Mouse (Mus musculus): ENCODE results near the gene Vmn1r62. TPM values are rescaled to one million over a fixed set of nuclear protein-coding genes. Genes with fewer than 3 reads are reported as not detected.
"Not testable (repeated sequence)": the region's sequence is repeated elsewhere in the genome, so short reads cannot be mapped to it uniquely, and the experiment has no call there.

Gene Vmn1r62
- polyA plus RNA-seq (2012; rRNA removed): not detected in 2 replicates

DNA sequence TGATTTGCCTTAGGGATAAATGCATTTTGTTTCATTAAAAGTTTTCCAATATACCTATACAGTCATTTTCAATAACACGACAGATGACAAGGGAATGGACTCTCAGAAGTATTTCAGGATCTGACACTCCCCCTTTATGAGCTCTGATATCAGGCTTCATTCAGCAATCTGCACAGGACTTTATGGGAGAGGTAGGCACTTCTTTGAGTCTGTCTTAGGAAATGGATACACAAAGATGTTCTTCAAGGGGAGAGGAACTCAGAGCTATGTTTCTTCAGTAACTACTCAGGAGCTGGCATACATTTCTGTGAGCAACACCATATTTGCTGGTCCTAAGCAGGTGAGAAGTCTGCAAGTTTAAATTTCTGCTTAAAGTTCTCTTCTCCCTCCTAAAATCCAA, at the start of gene Vmn1r62:
Gene Vmn1r62, plus strand, starts transcription at position 301 of the 400 bp plus-strand sequence.
- not testable (repeated sequence) for H3K27ac ChIP-seq (ENCODE audit: insufficient read depth, low read depth, low read length); H3K27me3 ChIP-seq (replicated peaks; ENCODE audit: control insufficient read depth, insufficient read depth, low read length); H3K36me3 ChIP-seq (ENCODE audit: control insufficient read depth, insufficient read depth, low read length); H3K4me3 ChIP-seq (ENCODE audit: insufficient read depth, low read depth, low read length); DNase-seq; H3K4me1 ChIP-seq (ENCODE audit: control insufficient read depth, insufficient read depth, low read length)
- no CpG with 5 or more reads among the region's 1 CpGs for WGBS

Other genes starting within 250 kb of the Vmn1r62 start
- gene Vmn1r59, start 216.9 kb upstream of the Vmn1r62 start, polyA plus RNA-seq (2012; rRNA removed): not detected in 2 replicates
- not detected in 2 replicates for gene Vmn2r28, start 179.7 kb upstream of the Vmn1r62 start, polyA plus RNA-seq (2012; rRNA removed)
- not detected in 2 replicates for gene Vmn1r60, start 126.3 kb upstream of the Vmn1r62 start, polyA plus RNA-seq (2012; rRNA removed)
- not detected in 2 replicates for gene Vmn1r61, start 60.3 kb upstream of the Vmn1r62 start, polyA plus RNA-seq (2012; rRNA removed)
- not detected in 2 replicates for gene Vmn1r63, start 131.8 kb downstream of the Vmn1r62 start, polyA plus RNA-seq (2012; rRNA removed)
- not detected in 2 replicates for gene Vmn1r64, start 210.9 kb downstream of the Vmn1r62 start, polyA plus RNA-seq (2012; rRNA removed)